Mouse (Mus musculus) kidney, embryonic 15.5 days (tissue): ENCODE data around the gene B4galt5. TPM values are rescaled to one million over a fixed set of nuclear protein-coding genes. Genes with fewer than 3 reads are reported as not detected.

ENCODE experiments used
- ATAC-seq: fragments of 200-750 bp; cut with Nextera tagmentation; replicated peaks from 2 replicates; pipeline ENCODE4 v1.8.0; 2017; ENCODE audit warnings: moderate TSS enrichment; ENCODE audit not compliant: low FRiP score
- H3K27ac ChIP-seq: fragments of 300-500 bp; sonication (generic); 2 replicates; pipeline ENCODE4 v1.5.1; 2015; ENCODE audit warnings: mild to moderate bottlenecking, inconsistent platforms
- H3K27me3 ChIP-seq: fragments of 300-500 bp; sonication (generic); 2 replicates; pipeline ENCODE4 v1.6.1; 2015; ENCODE audit warnings: inconsistent platforms
- H3K36me3 ChIP-seq: fragments of 300-500 bp; sonication (generic); 2 replicates; pipeline ENCODE4 v1.6.1; 2015; ENCODE audit warnings: inconsistent platforms
- H3K4me1 ChIP-seq: fragments of 300-500 bp; sonication (generic); 2 replicates; pipeline ENCODE4 v1.6.1; 2015; ENCODE audit warnings: inconsistent platforms
- H3K4me2 ChIP-seq: fragments of 300-500 bp; sonication (generic); 2 replicates; pipeline ENCODE4 v1.6.1; 2015; ENCODE audit warnings: moderate library complexity, mild to moderate bottlenecking, inconsistent platforms
- H3K4me3 ChIP-seq: fragments of 300-500 bp; sonication (generic); replicated peaks from 2 replicates; pipeline ENCODE4 v1.5.1; 2015; ENCODE audit warnings: mild to moderate bottlenecking, inconsistent platforms
- H3K9ac ChIP-seq: fragments of 300-500 bp; sonication (generic); 2 replicates; pipeline ENCODE4 v1.6.1; 2015; ENCODE audit warnings: mild to moderate bottlenecking, inconsistent platforms
- H3K9me3 ChIP-seq: fragments of 300-500 bp; sonication (generic); replicated peaks from 2 replicates; pipeline ENCODE4 v1.6.1; 2016; ENCODE audit warnings: inconsistent platforms
- WGBS: fragments of 180-500 bp; shearing (Covaris S2); methylation state at CpG from one replicate; pipeline ENCODE4 v1.1.7; 2015; ENCODE audit warnings: mixed read lengths; 5-methylcytosine and 5-hydroxymethylcytosine counted together
- polyA plus RNA-seq: library from polyadenylated mRNA; unstranded; fragments of >200 nt; fragmentation: Nextera tagmentation; extraction: Ambion mirVana; gene quantifications from 2 replicates; pipeline ENCODE4 v1.2.1, GENCODE M21; 2015

The B4galt5 gene
- polyA plus RNA-seq, 1 experiment from 2014 or later, result 9.6 TPM

GRCm38 (mm10) chr2:167300943-167301497 is 48.0 kb downstream of the B4galt5 start:
- no peak for ATAC-seq
- Histone ChIP-seq H3K27me3 (no peaks in the 10 kb centered on the region), H3K27ac (peak overlapping the region; percentile 7; the same call in 1 of the 2 replicates), H3K4me2 (no peak overlapping the region), H3K9me3 (no peaks in the 10 kb centered on the region), H3K9ac (no peak overlapping the region), H3K4me3 (no peak overlapping the region), H3K4me1 (peaks cover 24% of the 10 kb centered on the region), H3K36me3 (peaks cover 44% of the 10 kb centered on the region)
- WGBS, result 79% methylated on average over 21 of the region's 21 CpGs

- H3K4me1 ChIP-seq, result peaks cover 23% of the 10 kb centered on the region
- H3K9me3 ChIP-seq, result no peaks in the 10 kb centered on the region
- peak; percentile 65 for ATAC-seq
- H3K27me3 ChIP-seq, result no peaks in the 10 kb centered on the region
- no peak overlapping the region for H3K9ac ChIP-seq
- H3K27ac ChIP-seq, result peak overlapping the region; percentile 74
- no peak overlapping the region for H3K4me2 ChIP-seq
- H3K4me3 ChIP-seq, result no peak overlapping the region
- peaks cover 37% of the 10 kb centered on the region for H3K36me3 ChIP-seq
- 48% methylated on average over 6 of the region's 6 CpGs for WGBS
Observed at GRCm38 (mm10) chr2:167299861-167300667, 48.9 kb downstream of the B4galt5 start.

DNA sequence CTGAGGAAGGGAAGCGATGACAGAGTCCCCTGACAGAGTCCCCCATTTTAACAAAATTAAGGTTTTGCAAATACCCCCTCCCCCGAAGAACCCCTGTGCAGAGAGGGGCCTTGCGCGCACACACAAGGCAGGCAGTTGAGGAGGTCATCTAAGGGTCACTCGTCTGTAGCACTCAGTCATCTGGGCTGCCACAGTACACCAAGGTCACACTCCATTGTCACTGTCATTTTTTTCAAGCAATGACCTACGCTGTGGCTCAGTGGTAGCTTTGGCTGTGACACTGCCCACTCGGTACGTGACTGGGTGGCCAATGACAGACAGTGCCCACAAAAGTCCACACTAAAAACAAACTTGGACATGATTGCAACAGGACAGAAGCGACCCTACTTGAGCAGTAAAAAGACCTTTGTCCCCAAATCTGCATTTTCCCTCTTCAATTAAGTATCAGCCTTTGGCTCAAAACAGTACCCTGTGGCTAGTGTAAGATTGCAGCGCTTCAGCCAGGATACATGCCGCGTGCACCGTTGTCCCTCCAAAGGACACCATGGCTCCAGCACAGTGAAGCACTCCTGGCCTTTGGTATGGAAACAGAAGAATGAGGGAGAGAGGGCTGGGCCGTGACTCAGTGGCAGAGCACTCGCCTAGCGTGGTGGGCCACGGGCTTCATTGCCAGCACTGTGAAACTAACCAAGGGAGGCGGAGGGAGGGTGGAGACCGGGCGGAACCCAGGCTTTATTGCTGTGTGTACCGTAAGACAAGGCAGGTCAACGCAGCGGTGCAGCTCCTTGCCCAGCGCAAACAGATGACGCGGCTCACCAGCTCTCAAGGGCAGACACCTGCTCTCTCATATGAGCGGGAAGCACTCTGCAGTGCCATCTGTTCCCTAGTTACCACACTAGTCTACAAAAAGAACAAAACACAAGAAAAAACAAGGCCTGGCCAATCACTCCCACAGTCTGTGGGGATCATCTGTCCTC is 50.0 kb downstream of the B4galt5 start:
- H3K4me1 ChIP-seq, result peaks cover 26% of the 10 kb centered on the region
- H3K9me3 ChIP-seq, result no peaks in the 10 kb centered on the region
- H3K4me3 ChIP-seq, result no peak overlapping the region
- H3K9ac ChIP-seq, result no peak overlapping the region
- H3K4me2 ChIP-seq, result no peak overlapping the region
- H3K36me3 ChIP-seq, result peaks cover 29% of the 10 kb centered on the region
- peak; percentile 52; the same call in 1 of the 2 replicates for ATAC-seq
- peak overlapping the region; percentile 74; the same call in 1 of the 2 replicates for H3K27ac ChIP-seq
- no peaks in the 10 kb centered on the region for H3K27me3 ChIP-seq
- WGBS, result 49% methylated on average over 27 of the region's 27 CpGs

DNA sequence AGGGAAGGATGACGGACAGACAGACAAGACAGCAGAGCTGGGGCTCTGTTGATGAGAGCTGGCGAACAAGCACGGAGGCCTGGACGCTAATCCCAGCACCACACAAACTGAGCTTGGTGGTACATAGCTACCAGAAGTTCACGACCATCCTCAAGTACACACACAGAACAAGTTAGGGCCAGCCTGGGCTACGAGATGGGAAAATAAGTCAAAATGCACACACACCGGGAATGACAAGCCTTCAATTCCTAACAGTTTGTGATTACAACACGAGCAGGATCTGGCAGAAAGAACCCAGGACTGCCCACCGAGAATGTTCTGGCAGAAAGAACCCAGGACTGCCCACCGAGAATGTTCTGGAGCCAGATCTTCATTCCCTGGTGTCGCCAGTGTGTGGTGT is 51.0 kb downstream of the B4galt5 start:
- Histone ChIP-seq H3K27me3 (no peaks in the 10 kb centered on the region), H3K36me3 (peaks cover 19% of the 10 kb centered on the region), H3K9ac (no peak overlapping the region), H3K9me3 (no peaks in the 10 kb centered on the region), H3K4me1 (peaks cover 29% of the 10 kb centered on the region), H3K4me3 (no peak overlapping the region), H3K27ac (no peak overlapping the region), H3K4me2 (no peak overlapping the region)
- 95% methylated on average over 11 of the region's 11 CpGs for WGBS
- ATAC-seq, result no peak

GRCm38 (mm10) chr2:167294926-167295325 is 54.1 kb downstream of the B4galt5 start:
- H3K9ac ChIP-seq, result no peak overlapping the region
- H3K27me3 ChIP-seq, result no peaks in the 10 kb centered on the region
- H3K36me3 ChIP-seq, result no peaks in the 10 kb centered on the region
- H3K9me3 ChIP-seq, result no peaks in the 10 kb centered on the region
- no peak for ATAC-seq
- H3K4me2 ChIP-seq, result no peak overlapping the region
- WGBS, result 71% methylated on average over 15 of the region's 15 CpGs
- no peak overlapping the region for H3K4me3 ChIP-seq
- H3K4me1 ChIP-seq, result peaks cover 35% of the 10 kb centered on the region
- no peak overlapping the region for H3K27ac ChIP-seq

GRCm38 (mm10) chr2:167294216-167294615 is 54.8 kb downstream of the B4galt5 start:
- Histone ChIP-seq H3K4me1 (peaks cover 28% of the 10 kb centered on the region), H3K9ac (no peak overlapping the region), H3K4me3 (no peak overlapping the region), H3K27me3 (no peaks in the 10 kb centered on the region), H3K4me2 (no peak overlapping the region), H3K27ac (no peak overlapping the region), H3K9me3 (no peaks in the 10 kb centered on the region), H3K36me3 (no peaks in the 10 kb centered on the region)
- 79% methylated on average over 7 of the region's 7 CpGs for WGBS
- no peak for ATAC-seq

DNA sequence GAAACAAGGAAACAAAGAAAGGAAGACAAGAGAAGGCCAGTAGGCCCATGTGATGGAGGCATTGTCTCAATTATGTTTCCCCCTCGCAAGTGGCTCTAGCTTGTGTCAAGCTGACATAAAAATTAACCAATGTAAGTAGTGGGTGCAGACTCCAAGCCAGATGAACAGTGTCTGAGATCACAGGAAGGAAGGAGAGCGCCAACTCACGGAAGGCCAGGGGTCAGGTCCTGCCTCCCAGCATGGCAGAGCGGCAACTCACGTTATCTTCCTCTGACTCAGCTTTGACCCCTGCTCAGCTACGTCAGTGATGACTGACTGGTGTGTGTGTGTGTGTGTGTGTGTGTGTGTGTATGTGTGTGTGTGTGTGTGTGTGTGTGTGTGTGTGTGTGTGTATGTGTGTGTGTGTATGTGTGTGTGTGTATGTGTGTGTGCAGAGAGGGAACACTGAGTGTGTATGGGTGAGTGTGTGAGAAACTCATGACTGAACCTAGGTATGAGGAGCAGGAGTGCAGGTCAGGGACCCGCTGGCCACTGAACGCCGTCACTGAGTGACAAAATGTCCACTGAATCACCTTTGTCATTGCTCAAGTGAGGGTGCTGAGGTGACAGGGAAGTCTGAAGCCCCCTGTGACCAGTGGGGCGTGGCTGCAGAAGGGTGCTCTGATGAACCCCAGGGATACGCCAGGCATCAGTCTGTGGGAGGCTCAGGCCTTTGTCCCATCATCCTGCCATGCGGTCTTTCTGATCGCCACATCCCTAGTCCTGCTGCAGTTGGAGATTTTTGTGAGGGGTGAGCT is 55.5 kb downstream of the B4galt5 start:
- WGBS, result 62% methylated on average over 13 of the region's 13 CpGs
- H3K9ac ChIP-seq, result no peak overlapping the region
- no peaks in the 10 kb centered on the region for H3K36me3 ChIP-seq
- no peak overlapping the region for H3K4me3 ChIP-seq
- H3K4me2 ChIP-seq, result no peak overlapping the region
- no peaks in the 10 kb centered on the region for H3K9me3 ChIP-seq
- peaks cover 20% of the 10 kb centered on the region for H3K4me1 ChIP-seq
- 0 out of 2 replicates have a peak, but pooled peaks have one; percentile 52 for ATAC-seq
- no peaks in the 10 kb centered on the region for H3K27me3 ChIP-seq
- no peak overlapping the region for H3K27ac ChIP-seq

- no peak; the same call in 1 of the 2 replicates for ATAC-seq
- Histone ChIP-seq H3K9me3 (no peaks in the 10 kb centered on the region), H3K27ac (0 out of 2 replicates have a peak overlapping the region, but pooled peaks have one; percentile 51)
Observed at GRCm38 (mm10) chr2:167292854-167293253, 56.1 kb downstream of the B4galt5 start.

GRCm38 (mm10) chr2:167292151-167292591 is 56.8 kb downstream of the B4galt5 start:
- no peak overlapping the region for H3K9ac ChIP-seq
- no peaks in the 10 kb centered on the region for H3K36me3 ChIP-seq
- no peak overlapping the region for H3K27ac ChIP-seq
- ATAC-seq, result no peak
- peaks cover 19% of the 10 kb centered on the region for H3K4me1 ChIP-seq
- no peak overlapping the region for H3K4me2 ChIP-seq
- 70% methylated on average over 4 of the region's 4 CpGs for WGBS
- no peak overlapping the region for H3K4me3 ChIP-seq
- no peaks in the 10 kb centered on the region for H3K9me3 ChIP-seq
- H3K27me3 ChIP-seq, result no peaks in the 10 kb centered on the region

More at GRCm38 (mm10) chr2:167292854-167293253, 56.1 kb downstream of the B4galt5 start:
- Histone ChIP-seq H3K36me3 (no peaks in the 10 kb centered on the region), H3K4me2 (no peak overlapping the region), H3K4me3 (no peak overlapping the region), H3K9ac (no peak overlapping the region), H3K27me3 (no peaks in the 10 kb centered on the region), H3K4me1 (peaks cover 19% of the 10 kb centered on the region)
- 12% methylated on average over 6 of the region's 6 CpGs for WGBS

- Histone ChIP-seq H3K36me3 (no peaks in the 10 kb centered on the region), H3K9me3 (no peaks in the 10 kb centered on the region), H3K9ac (no peak overlapping the region), H3K4me2 (no peak overlapping the region), H3K4me1 (peaks cover 19% of the 10 kb centered on the region), H3K27ac (no peak overlapping the region), H3K4me3 (no peak overlapping the region), H3K27me3 (no peaks in the 10 kb centered on the region)
- ATAC-seq, result no peak
- 85% methylated on average over 11 of the region's 11 CpGs for WGBS
Observed at GRCm38 (mm10) chr2:167291656-167292055, 57.3 kb downstream of the B4galt5 start.

DNA sequence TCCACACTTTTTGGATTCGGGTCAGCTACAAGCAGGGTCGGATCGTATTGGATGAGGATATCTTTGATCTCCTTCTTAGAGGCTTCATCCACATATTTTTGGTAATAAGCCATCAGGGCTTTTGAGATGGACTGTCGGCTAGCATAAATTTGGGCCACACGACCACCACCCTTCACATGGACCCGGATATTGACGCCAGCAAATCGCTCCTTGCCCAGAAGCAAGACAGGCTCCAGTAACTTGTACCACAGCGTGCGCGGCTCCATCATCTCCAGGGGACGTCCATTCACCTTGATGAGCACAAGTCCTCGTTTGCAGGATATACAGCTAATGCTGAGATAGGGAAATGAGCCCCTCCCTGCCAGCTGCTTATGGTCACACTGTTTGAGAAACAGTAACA is 67.5 kb downstream of the B4galt5 start:
- Histone ChIP-seq H3K27ac (no peak overlapping the region), H3K4me1 (peaks cover 3% of the 10 kb centered on the region; the same call in 1 of the 2 replicates), H3K4me3 (no peak overlapping the region), H3K4me2 (no peak overlapping the region), H3K36me3 (no peaks in the 10 kb centered on the region), H3K9me3 (no peaks in the 10 kb centered on the region), H3K9ac (no peak overlapping the region), H3K27me3 (peaks cover 5% of the 10 kb centered on the region)
- WGBS, result 92% methylated on average over 13 of the region's 13 CpGs
- no peak for ATAC-seq
